Mouse (Mus musculus): Measurements from ENCODE around the gene Tbc1d8. TPM values are rescaled to one million over a fixed set of nuclear protein-coding genes. Genes with fewer than 3 reads are reported as not detected.

Tbc1d8 gene
- total RNA-seq, 2 experiments from 2014 or later, result 18.3 to 20.2 TPM

DNA sequence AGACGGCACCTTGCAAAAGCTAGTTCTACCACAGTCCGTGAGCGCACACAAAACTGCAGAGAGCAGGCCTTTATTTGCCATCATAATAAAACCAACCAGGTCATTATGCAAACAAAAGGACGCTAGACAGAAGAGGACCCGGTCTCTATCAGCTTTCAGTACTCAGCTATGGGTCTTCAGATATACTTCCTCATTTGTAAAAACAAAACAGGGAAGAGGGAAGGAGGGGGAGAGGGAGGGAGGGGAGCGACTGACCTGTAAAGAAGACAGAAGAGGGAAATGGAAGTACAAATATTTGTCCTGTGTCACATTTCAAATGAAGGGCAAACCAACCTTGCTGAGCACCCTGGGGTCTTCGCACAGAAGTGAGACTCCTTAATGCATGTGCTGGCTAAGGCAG, 69.9 kb downstream of the Tbc1d8 start:
- Histone ChIP-seq H3K27ac (no peak overlapping the region), H3K4me3 (no peak overlapping the region)
- no peak for TF ChIP-seq CTCF (IDR thresholded peaks at IDR 0.05)
- no peak for DNase-seq (ENCODE audit: extremely low spot score in 1 of 2, low spot score in 2 of 2)
- intact Hi-C loops (cut with DNase I), result no loop called here

DNA sequence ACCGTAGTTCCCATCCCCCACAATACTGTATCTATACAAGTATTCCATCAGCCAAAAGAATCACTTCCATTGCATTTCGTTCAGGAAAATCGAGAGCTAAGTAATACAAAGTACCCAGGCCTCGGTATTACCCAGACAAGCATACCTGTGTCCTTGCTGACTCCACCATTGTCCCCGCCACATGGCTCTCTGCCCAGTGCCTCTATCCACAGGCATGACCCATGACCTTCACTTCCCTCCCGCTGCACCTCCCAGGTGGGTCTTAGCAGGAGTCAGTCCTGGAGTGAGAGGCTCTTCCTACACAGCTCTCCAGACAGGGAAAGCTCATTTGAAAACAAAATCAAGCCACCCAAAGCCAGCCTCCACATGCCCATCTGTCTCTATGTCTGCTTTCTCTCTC, 70.4 kb downstream of the Tbc1d8 start:
- Histone ChIP-seq H3K4me3 (no peak overlapping the region), H3K27ac (no peak overlapping the region)
- TF ChIP-seq CTCF (IDR thresholded peaks at IDR 0.05), result no peak
- no peak for DNase-seq (ENCODE audit: extremely low spot score in 1 of 2, low spot score in 2 of 2)
- intact Hi-C loops (cut with DNase I), result no loop called here

DNA sequence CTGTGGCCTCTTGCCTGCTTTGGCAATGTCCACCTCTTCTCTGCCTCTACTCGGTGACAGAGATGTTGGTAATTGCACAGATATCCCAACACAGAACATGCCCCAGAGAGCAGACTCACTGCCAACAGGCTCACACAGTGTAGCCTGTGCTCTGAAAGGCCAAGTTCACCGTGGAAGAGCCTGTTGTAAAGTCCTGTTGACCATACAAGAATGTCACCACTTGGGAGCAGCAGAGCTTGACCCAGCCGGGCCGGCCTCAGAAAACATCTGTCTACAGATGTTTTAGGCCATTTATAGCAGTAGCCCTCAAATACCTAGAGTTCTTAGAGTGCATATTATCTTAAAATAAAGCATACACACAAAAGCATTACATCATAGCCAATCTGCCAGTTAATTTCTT, 71.4 kb downstream of the Tbc1d8 start:
- DNase-seq (ENCODE audit: extremely low spot score in 1 of 2, low spot score in 2 of 2), result no peak
- intact Hi-C loops (cut with DNase I), result no loop called here
- H3K4me3 ChIP-seq, result no peak overlapping the region
- H3K27ac ChIP-seq, result no peak overlapping the region
- TF ChIP-seq CTCF (IDR thresholded peaks at IDR 0.05), result no peak; the same call in none of the 2 replicates

DNA sequence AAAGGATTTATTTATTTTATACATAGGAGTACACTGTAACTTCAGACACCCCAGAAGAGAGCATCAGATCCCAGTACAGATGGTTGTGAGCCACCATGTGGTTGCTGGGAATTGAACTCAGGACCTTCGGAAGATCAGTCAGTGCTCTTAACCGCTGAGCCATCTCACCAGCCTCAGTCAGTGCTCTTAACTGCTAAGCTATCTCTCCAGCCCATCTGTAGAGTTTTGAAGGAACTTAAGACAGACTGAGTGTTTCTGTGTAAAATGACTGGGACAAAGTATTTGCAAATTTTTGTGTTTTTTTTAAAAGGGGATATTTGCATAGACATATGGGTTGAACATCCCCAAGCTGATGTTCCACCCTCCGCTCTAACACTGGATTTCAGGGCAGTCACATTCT, 78.4 kb downstream of the Tbc1d8 start:
- DNase-seq (ENCODE audit: extremely low spot score in 1 of 2, low spot score in 2 of 2), result no peak
- TF ChIP-seq CTCF (IDR thresholded peaks at IDR 0.05), result no peak
- no peak overlapping the region for H3K4me3 ChIP-seq
- intact Hi-C loops (cut with DNase I), result no loop called here
- no peak overlapping the region for H3K27ac ChIP-seq

DNA sequence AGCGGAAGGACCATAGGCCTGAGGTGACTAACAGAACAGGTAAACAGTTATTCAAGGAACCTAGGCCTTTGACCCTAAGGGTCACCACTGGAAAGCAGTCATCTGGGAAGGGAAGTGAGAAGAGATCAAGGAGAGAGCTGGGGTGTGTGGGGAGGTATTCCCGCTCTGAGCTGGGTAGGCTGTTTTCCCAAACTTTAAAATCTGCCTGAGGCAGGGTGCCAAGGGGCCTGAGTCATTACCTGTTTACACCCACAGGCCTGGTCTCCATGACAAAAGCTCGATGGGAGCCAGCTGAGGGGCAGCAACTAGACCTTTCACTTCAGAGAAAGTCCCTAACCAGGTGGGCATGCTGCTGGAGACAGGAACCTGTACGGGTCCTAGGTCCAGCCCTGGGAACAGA, 79.3 kb downstream of the Tbc1d8 start:
- Histone ChIP-seq H3K27ac (no peak overlapping the region), H3K4me3 (no peak overlapping the region)
- intact Hi-C loops (cut with DNase I), result no loop called here
- DNase-seq (ENCODE audit: extremely low spot score in 1 of 2, low spot score in 2 of 2), result peak in 1 of 2 experiments; percentile 29
- TF ChIP-seq CTCF (IDR thresholded peaks at IDR 0.05), result no peak

DNA sequence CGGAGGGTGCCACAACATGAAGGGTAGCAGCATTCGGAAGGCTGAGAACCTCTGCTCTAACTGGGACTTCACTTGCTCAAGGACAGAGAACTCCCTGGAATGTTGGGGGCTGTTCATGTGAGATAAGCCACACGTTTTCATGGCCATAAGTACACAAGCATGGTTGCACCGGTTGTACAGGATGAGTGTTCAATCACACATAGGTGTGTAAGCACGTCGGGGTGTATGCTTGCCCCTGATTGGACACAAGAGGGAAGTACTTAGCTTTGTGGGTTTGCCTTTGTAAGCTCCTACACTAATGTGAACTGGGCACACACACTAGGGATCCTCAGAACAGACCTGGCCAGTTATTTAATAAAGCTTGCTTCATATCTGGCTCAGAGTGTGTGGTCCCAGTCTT, 80.3 kb downstream of the Tbc1d8 start:
- DNase-seq (ENCODE audit: extremely low spot score in 1 of 2, low spot score in 2 of 2), result no peak
- Histone ChIP-seq H3K27ac (no peak overlapping the region), H3K4me3 (no peak overlapping the region)
- TF ChIP-seq CTCF (IDR thresholded peaks at IDR 0.05), result no peak
- intact Hi-C loops (cut with DNase I), result no loop called here

DNA sequence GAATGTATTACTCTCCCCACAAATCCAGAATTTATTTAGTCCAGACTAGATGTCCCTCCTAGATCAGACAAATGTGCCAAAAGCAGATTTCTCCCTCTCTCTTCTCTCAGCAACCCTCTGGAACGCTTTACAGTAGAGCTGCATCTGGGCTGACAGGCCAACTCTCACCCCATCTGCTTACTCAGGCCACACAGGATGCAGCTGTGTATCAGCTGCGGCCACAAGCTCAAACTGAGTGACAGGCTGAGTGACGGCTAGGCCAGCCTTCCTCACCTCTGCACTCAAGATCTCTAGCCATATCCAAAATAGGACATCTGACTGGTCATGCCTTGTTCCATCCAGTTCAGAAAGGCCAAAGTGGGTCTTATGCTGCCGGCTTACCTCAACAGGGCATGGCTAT, 82.2 kb downstream of the Tbc1d8 start:
- no peak overlapping the region for H3K4me3 ChIP-seq
- intact Hi-C loops (cut with DNase I), result no loop called here
- DNase-seq (ENCODE audit: extremely low spot score in 1 of 2, low spot score in 2 of 2), result no peak
- H3K27ac ChIP-seq, result no peak overlapping the region
- no peak for TF ChIP-seq CTCF (IDR thresholded peaks at IDR 0.05)

DNA sequence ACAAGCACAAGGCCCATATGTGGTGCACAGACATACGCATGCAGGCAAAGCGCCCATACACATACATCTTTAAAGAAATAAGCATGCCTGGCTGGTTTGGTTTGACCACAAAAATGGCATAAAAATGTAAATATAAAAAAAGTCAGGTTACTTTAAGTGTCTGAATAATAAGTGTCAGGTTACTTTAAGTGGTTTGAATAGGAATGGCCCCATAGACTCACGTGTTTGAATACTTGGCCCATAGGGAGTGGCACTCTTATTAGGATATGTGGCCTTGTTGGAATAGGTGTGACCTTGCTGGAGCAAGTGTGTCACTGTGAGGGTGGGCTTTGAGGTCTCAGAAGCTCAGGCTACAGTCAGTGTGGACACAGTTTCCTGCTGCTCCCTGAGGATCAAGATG, 83.9 kb downstream of the Tbc1d8 start:
- TF ChIP-seq CTCF (IDR thresholded peaks at IDR 0.05), result no peak
- intact Hi-C loops (cut with DNase I), result loop anchor here (5.0 kb wide), 1 partner anchor 392 kb away; no protein-coding TSS in a partner anchor
- H3K27ac ChIP-seq, result no peak overlapping the region
- H3K4me3 ChIP-seq, result no peak overlapping the region
- no peak for DNase-seq (ENCODE audit: extremely low spot score in 1 of 2, low spot score in 2 of 2)

DNA sequence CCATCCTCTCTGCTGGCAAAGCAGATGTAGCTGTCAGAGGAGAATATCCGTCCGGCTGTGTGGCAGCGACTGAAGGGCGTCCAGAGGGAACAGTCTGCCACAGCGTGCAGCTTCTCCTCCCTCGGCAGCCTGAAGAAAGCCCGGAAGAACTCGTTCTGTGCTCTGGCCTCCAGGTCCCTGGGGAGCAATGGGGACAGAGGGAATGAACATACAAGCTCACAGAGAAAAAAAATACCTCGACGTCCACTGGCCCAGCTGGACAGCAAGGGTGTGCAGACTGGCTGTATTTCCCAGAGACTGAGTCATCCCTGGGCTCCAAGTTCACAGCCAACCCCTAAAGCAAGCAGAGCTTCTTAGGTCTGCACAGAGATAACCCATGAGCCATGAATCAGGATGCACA, 84.5 kb downstream of the Tbc1d8 start:
- intact Hi-C loops (cut with DNase I), result loop anchor here (5.0 kb wide), 1 partner anchor 392 kb away; no protein-coding TSS in a partner anchor
- no peak for TF ChIP-seq CTCF (IDR thresholded peaks at IDR 0.05)
- no peak for DNase-seq (ENCODE audit: extremely low spot score in 1 of 2, low spot score in 2 of 2)
- Histone ChIP-seq H3K4me3 (no peak overlapping the region), H3K27ac (no peak overlapping the region)

DNA sequence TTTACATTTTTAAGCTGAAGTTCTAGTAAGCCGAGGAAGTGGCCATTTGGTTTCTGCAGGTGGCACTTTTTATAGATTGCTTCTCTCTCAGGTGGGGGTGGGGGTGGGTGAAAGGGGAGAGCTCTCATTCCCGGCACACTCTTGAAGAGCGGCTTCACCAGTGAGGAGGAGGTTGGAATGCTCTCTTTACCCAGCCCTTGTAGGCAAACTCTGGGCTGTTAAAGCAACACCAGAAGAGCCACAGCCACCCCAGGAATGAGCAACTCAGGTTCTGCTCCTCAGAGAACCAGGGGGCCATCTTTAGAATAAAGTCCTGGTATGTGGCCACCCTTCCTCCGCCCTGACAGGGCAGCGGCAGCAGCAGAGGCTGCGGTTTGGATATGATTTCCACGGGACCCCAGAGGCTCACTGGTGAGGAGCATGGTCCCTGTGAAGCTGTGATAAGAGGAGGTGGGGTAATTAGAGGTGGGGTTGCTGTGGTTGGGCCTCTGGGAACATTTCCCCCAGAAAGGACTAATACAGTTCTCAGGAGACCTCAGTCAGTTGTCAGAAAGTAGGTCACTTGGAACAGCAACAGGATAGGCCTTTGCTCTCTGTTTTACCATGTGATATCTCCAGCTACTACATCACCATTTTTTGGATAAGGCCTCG, 85.2 kb downstream of the Tbc1d8 start:
- no peak overlapping the region for H3K27ac ChIP-seq
- no peak for DNase-seq (ENCODE audit: extremely low spot score in 1 of 2, low spot score in 2 of 2)
- H3K4me3 ChIP-seq, result no peak overlapping the region
- TF ChIP-seq CTCF (IDR thresholded peaks at IDR 0.05), result no peak
- intact Hi-C loops (cut with DNase I), result loop anchor here (2.0 to 5.0 kb wide), 2 partner anchors 129 to 391 kb away; no protein-coding TSS in a partner anchor

DNA sequence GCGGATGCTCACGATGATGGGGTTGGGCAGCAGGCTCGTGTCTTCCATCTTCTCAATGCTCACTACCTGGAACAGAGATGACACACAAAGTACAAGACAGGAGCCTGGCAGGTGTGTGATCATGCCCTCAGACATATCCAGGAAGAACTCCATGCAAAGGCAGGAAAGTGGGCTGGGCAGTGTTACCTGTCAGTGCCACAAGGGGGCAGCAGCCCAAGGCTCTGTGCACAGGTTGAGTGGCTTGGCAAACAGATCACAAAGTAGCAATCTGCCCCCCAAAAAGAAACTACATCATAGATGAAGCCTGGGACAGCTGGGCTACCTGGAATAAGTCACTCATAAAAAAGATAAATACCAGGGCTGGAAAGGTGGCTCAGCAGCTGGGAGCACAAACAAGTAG, 86.4 kb downstream of the Tbc1d8 start:
- Histone ChIP-seq H3K27ac (no peak overlapping the region), H3K4me3 (no peak overlapping the region)
- peak; percentile 76 to 89 for DNase-seq (ENCODE audit: extremely low spot score in 1 of 2, low spot score in 2 of 2)
- peak; percentile 98 for TF ChIP-seq CTCF (IDR thresholded peaks at IDR 0.05)
- intact Hi-C loops (cut with DNase I), result loop anchor here (1.0 to 5.0 kb wide), 3 partner anchors 112 to 390 kb away; no protein-coding TSS in a partner anchor

DNA sequence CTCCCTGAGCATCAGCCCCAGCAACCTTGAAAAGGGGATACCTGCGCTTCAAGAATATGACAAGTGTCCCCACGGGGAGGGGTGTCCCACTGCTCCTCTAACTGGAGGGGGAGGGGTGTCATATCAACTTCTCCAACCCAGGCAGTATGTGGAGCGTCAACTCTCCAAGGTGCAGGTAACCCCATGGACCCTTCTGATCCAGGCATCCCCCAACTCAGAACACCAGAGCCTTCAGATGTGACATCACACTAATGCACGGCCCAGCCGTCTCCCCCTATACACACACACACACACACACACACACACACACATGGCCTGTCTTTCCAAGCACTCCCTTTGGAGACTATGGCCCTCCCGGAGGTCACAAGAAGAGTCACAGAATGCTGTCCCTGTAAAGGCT, 86.9 kb downstream of the Tbc1d8 start:
- Histone ChIP-seq H3K4me3 (no peak overlapping the region), H3K27ac (no peak overlapping the region)
- no peak for DNase-seq (ENCODE audit: extremely low spot score in 1 of 2, low spot score in 2 of 2)
- intact Hi-C loops (cut with DNase I), result loop anchor here (1.0 to 5.0 kb wide), 3 partner anchors 113 to 389 kb away; no protein-coding TSS in a partner anchor
- TF ChIP-seq CTCF (IDR thresholded peaks at IDR 0.05), result no peak

DNA sequence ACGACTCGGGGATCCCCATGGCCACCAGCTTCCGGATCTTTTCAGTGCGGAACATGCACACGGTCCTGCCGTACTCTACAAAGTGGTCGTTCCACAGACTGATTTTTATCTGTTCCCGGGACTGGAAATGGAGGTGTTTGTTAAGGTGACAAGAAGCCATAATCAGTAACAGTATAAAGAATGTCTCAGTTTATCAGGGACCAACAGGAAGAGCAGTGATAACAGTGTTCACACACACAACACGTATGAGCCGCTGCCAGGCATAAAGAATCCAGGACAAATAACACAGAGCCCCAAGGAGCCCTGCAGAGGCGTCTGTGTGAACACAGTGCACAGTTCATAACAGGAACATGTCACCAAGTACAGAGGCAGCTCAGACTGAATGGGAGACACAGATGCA, 89.2 kb downstream of the Tbc1d8 start:
- intact Hi-C loops (cut with DNase I), result no loop called here
- DNase-seq (ENCODE audit: extremely low spot score in 1 of 2, low spot score in 2 of 2), result no peak
- Histone ChIP-seq H3K4me3 (no peak overlapping the region), H3K27ac (no peak overlapping the region)
- no peak for TF ChIP-seq CTCF (IDR thresholded peaks at IDR 0.05)

Measured in left cerebral cortex, adult 2 months (tissue).